Comparison of ENCODE assay signal across 13 mouse cellular contexts in genomic region chr2:13235696-13236095, GRCm38 (mm10). TPM values are rescaled to one million over a fixed set of nuclear protein-coding genes. Genes with fewer than 3 reads are reported as not detected.
A peak's percentile ranks its signal among the peaks of the same experiment; 100 is the strongest.
DNase-seq lines count a peak whose midpoint lies in the region; ATAC-seq lines count a peak whose summit lies in the region.
"Had no signal": no experiment of that assay in that cellular context is flagged by ENCODE, and none has a peak within 500 bp of the region (broad histone marks: within the 10 kb centered on the region; RNA-seq: fewer than 3 reads in every experiment).

No protein-coding gene starts in this region.

- no peaks in the 10 kb centered on the region for H3K27me3 ChIP-seq in hindbrain, embryonic 12.5 days
- no peaks in the 10 kb centered on the region for H3K27me3 ChIP-seq in hindbrain, embryonic 11.5 days (ENCODE audit: control insufficient read depth, insufficient read depth, low read length)
- H3K27me3 ChIP-seq in heart, embryonic 16.5 days (ENCODE audit: control insufficient read depth, insufficient read depth, low read length) = no peaks in the 10 kb centered on the region
- H3K27me3 ChIP-seq in liver, embryonic 12.5 days (replicated peaks) = no peaks in the 10 kb centered on the region
- H3K27me3 ChIP-seq: forebrain, embryonic 12.5 days had no signal

- WGBS in hindbrain, embryonic 12.5 days = 67% methylated on average over 5 of the region's 5 CpGs
- 78% methylated on average over 5 of the region's 5 CpGs for WGBS in hindbrain, embryonic 11.5 days
- 20% methylated on average over 5 of the region's 5 CpGs for WGBS in heart, embryonic 16.5 days
- WGBS in liver, embryonic 12.5 days (ENCODE audit: insufficient replicate concordance) = 68% methylated on average over 5 of the region's 5 CpGs

- peaks cover 21% of the 10 kb centered on the region for H3K4me1 ChIP-seq in hindbrain, embryonic 12.5 days
- no peaks in the 10 kb centered on the region for H3K4me1 ChIP-seq in hindbrain, embryonic 11.5 days (replicated peaks; ENCODE audit: control insufficient read depth, insufficient read depth, low read length)
- H3K4me1 ChIP-seq in heart, embryonic 16.5 days (ENCODE audit: control insufficient read depth, insufficient read depth, low read length) = peaks cover 25% of the 10 kb centered on the region
- peaks cover 4% of the 10 kb centered on the region; the same call in 1 of the 2 replicates for H3K4me1 ChIP-seq in liver, embryonic 12.5 days

- H3K4me3 ChIP-seq in hindbrain, embryonic 12.5 days = no peak overlapping the region
- no peak overlapping the region for H3K4me3 ChIP-seq in hindbrain, embryonic 11.5 days (ENCODE audit: low read depth, low read length)
- H3K4me3 ChIP-seq in heart, embryonic 16.5 days (ENCODE audit: low read length) = no peak overlapping the region
- no peak overlapping the region for H3K4me3 ChIP-seq in liver, embryonic 12.5 days
- H3K4me3 ChIP-seq: forebrain, embryonic 12.5 days; limb, embryonic 13.5 days; myocyte had no signal

- no peak for DNase-seq in hindbrain, embryonic 11.5 days (ENCODE audit: low spot score)
- DNase-seq in MN1 (ENCODE audit: low spot score) = peak; percentile 36
- DNase-seq in adrenal gland, postnatal 10 days = peak; percentile 60
- no peak for DNase-seq in left cerebral cortex, adult 11 months (ENCODE audit: low spot score)
- no peak for DNase-seq in frontal cortex, postnatal 14 days (ENCODE audit: low spot score in 2 of 2)
- DNase-seq: lung, postnatal 36 days had no signal

- ATAC-seq in hindbrain, embryonic 12.5 days (ENCODE audit: low FRiP score) = no peak
- no peak for ATAC-seq in hindbrain, embryonic 11.5 days (ENCODE audit: low FRiP score)
- ATAC-seq in heart, embryonic 16.5 days (replicated peaks; ENCODE audit: extremely low read depth, insufficient read depth, low FRiP score) = peak; percentile 81
- ATAC-seq in liver, embryonic 12.5 days = no peak
- ATAC-seq: hindbrain, embryonic 16.5 days had no signal

- 0 out of 2 replicates have a peak overlapping the region, but pooled peaks have one; percentile 13 for H3K9ac ChIP-seq in hindbrain, embryonic 12.5 days
- H3K9ac ChIP-seq in hindbrain, embryonic 11.5 days (ENCODE audit: low read depth, low read length) = no peak overlapping the region
- H3K9ac ChIP-seq in heart, embryonic 16.5 days (ENCODE audit: low read length) = 0 out of 2 replicates have a peak overlapping the region, but pooled peaks have one; percentile 1
- H3K9ac ChIP-seq in liver, embryonic 12.5 days = no peak overlapping the region
- H3K9ac ChIP-seq: forebrain, embryonic 12.5 days; limb, embryonic 13.5 days had no signal

- H3K27ac ChIP-seq in hindbrain, embryonic 12.5 days = no peak overlapping the region
- H3K27ac ChIP-seq in hindbrain, embryonic 11.5 days (ENCODE audit: low read depth, low read length) = no peak overlapping the region
- H3K27ac ChIP-seq in heart, embryonic 16.5 days (ENCODE audit: low read length) = peak overlapping the region; percentile 45
- no peak overlapping the region for H3K27ac ChIP-seq in liver, embryonic 12.5 days
- H3K27ac ChIP-seq: forebrain, embryonic 12.5 days; limb, embryonic 13.5 days had no signal

- H3K9me3 ChIP-seq in hindbrain, embryonic 12.5 days (replicated peaks) = no peaks in the 10 kb centered on the region
- H3K9me3 ChIP-seq in hindbrain, embryonic 11.5 days (ENCODE audit: control insufficient read depth, low read length) = no peaks in the 10 kb centered on the region
- no peaks in the 10 kb centered on the region for H3K9me3 ChIP-seq in heart, embryonic 16.5 days (replicated peaks; ENCODE audit: control insufficient read depth, low read length)
- H3K9me3 ChIP-seq in liver, embryonic 12.5 days (replicated peaks) = no peaks in the 10 kb centered on the region
- H3K9me3 ChIP-seq: forebrain, embryonic 12.5 days; limb, embryonic 13.5 days had no signal

- no peak overlapping the region for H3K4me2 ChIP-seq in hindbrain, embryonic 12.5 days (replicated peaks)
- no peak overlapping the region for H3K4me2 ChIP-seq in hindbrain, embryonic 11.5 days (replicated peaks; ENCODE audit: low read depth, low read length)
- H3K4me2 ChIP-seq in heart, embryonic 16.5 days (ENCODE audit: low read depth, low read length) = peak overlapping the region; percentile 7; the same call in 1 of the 2 replicates
- no peak overlapping the region for H3K4me2 ChIP-seq in liver, embryonic 12.5 days
- H3K4me2 ChIP-seq: forebrain, embryonic 12.5 days; limb, embryonic 13.5 days had no signal

- H3K36me3 ChIP-seq in hindbrain, embryonic 12.5 days = no peaks in the 10 kb centered on the region
- H3K36me3 ChIP-seq in hindbrain, embryonic 11.5 days (ENCODE audit: control insufficient read depth, insufficient read depth, low read length) = no peaks in the 10 kb centered on the region
- H3K36me3 ChIP-seq in heart, embryonic 16.5 days (ENCODE audit: control insufficient read depth, insufficient read depth) = peaks cover 6% of the 10 kb centered on the region
- no peaks in the 10 kb centered on the region; the same call in none of the 2 replicates for H3K36me3 ChIP-seq in liver, embryonic 12.5 days
- H3K36me3 ChIP-seq: forebrain, embryonic 12.5 days; limb, embryonic 13.5 days had no signal

RNA-seq across cellular contexts. Expression of gene Rsu1, which starts 35.5 kb away (rescaled TPM):
- polyA plus RNA-seq in hindbrain, embryonic 12.5 days (2016; fragmentation: Nextera tagmentation; extraction: Ambion mirVana) = 86.5 and 92.6 TPM in 2 replicates
- polyA plus RNA-seq in hindbrain, embryonic 11.5 days (2014; fragmentation: Nextera tagmentation; extraction: Ambion mirVana) = 81.1 and 84.5 TPM in 2 replicates
- total RNA-seq in adrenal gland, postnatal 10 days (2021) = 10 to 100 TPM; 69.7 to 79.9 TPM
- polyA plus RNA-seq in heart, embryonic 16.5 days (2015; fragmentation: Nextera tagmentation; extraction: Ambion mirVana) = 138 and 142 TPM in 2 replicates
- polyA plus RNA-seq in liver, embryonic 12.5 days (2016; fragmentation: Nextera tagmentation; extraction: Ambion mirVana) = 98.7 and 105 TPM in 2 replicates

Comparison
In these comparisons a context has a peak if more than half of its experiments do, and no peak if none do; other contexts are left out.
1. H3K9ac ChIP-seq: peak in hindbrain, embryonic 12.5 days (single experiment) and heart, embryonic 16.5 days (single experiment); none in hindbrain, embryonic 11.5 days (single experiment) and liver, embryonic 12.5 days (single experiment).
2. DNase-seq: peak in MN1 (single experiment) and adrenal gland, postnatal 10 days (single experiment); none in hindbrain, embryonic 11.5 days (single experiment), left cerebral cortex, adult 11 months (single experiment) and frontal cortex, postnatal 14 days (0 of 2).